Mouse (Mus musculus) kidney, adult 8-10 months (tissue): ENCODE measurements around the gene Dhx9.
"Not testable (repeated sequence)": the region's sequence is repeated elsewhere in the genome, so short reads cannot be mapped to it uniquely, and the experiment has no call there.

Experiments
- DNase-seq, 2 experiments: peaks; one replicate each; pipeline ENCODE4 v3.0.0; 2022

The Dhx9 gene

GRCm38 (mm10) chr1:153487500-153487879, at the start of gene Dhx9:
Dhx9 (minus strand) TSS chr1:153487660.
- peak; percentile 96 to 98 for DNase-seq

GRCm38 (mm10) chr1:153535611-153536010, 48.2 kb upstream of the Dhx9 start:
- DNase-seq, result no peak

GRCm38 (mm10) chr1:153532896-153533295, 45.4 kb upstream of the Dhx9 start:
- not testable (repeated sequence) for DNase-seq

GRCm38 (mm10) chr1:153532234-153532841, 44.9 kb upstream of the Dhx9 start:
- DNase-seq, result no peak

- no peak for DNase-seq
Measured at GRCm38 (mm10) chr1:153531677-153532233, 44.3 kb upstream of the Dhx9 start.

DNA sequence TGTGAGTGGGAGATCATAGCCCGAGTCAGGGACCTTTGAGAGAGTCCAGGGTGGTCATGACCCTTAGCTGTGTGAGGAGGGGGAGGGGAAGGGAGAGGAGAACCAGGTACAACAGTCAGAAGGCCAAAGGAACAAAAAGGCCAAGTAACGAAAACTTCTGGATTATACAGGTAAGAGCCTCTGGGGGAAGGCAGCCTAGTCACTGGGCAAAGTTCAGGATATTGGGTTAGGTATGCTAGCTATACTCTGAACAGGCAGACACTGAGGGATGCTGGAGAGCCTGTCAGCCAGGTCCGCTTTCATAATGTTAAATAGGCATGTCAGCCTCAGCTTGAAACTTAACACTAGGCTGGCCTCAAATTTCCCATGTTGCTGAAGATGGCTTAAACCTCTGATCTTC, 34.7 kb upstream of the Dhx9 start:
- peak in 1 of 2 experiments; percentile 30 for DNase-seq

DNA sequence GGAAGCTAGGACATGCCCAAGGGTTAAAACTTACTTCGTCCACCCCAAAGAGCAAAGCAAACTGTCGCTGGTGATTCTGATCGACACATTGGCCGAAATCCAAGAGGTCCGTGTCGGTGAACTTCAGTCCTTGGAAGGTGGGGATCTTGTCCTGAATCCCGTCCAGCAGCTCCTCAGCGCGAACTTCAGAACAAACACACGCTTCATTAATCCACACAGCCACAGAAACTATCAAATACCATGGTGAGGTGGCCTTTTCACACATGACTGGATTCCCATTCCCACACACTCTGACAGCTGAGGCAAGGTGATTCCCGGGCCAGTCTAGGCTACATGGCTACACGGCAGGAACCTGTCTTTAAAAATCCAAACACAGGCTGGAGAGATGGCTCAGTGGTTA, 27.9 kb upstream of the Dhx9 start:
- peak; percentile 68 to 73 for DNase-seq

GRCm38 (mm10) chr1:153510330-153511009, 23.0 kb upstream of the Dhx9 start:
- no peak for DNase-seq

DNA sequence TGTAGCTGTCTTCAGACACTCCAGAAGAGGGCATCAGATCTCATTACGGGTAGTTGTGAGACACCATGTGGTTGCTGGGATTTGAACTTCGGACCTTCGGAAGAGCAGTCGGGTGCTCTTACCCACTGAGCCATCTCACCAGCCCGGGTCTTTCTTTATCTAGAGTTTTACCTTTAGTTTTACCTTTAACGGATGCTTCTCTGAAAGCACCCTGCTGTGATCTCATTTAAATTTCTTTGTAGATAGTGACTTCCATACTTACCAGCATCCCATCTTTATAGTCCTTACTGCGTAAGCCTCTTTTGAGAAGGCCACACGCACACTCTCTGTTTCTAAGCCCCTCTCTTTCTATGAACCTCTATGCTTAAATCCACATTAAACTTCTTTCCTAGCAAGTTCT, 22.1 kb upstream of the Dhx9 start:
- not testable (repeated sequence) for DNase-seq

DNA sequence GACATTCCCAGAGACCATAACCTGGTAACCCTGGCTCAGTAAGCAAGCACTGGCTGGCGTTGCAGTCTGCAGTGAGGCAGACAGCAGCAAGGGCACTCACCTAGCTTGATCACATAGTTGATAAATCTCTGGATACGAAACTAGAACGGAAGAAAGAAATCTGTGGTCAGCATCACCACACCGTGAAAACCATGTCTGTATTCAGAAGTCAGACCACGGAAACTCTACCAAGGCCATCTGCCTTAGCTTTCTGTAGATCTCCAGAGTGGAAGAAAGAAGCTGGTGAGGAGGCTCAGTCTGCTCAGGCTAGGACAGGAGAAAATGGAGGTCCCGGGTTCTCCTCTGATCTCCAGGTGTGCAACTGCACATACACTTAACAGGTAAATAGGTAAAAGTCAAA, 21.6 kb upstream of the Dhx9 start:
- DNase-seq, result no peak

DNA sequence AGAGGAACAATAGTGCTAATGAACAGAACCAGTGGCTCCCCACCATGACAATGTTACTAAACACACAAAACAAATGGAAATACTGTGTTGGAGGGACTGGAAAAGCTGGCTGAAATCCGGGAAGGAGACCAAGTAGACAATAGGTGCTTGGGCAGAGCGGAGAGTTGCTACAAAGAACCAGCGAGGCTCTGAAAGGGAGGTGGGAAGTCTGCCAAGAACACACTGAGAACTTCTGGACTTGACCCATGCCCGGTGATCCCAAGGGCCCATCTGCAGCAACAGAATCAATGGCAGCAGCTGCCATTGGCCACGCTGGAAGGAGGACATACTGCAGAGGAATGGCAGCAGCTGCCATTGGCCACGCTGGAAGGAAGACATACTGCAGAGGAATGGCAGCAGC, 18.8 kb upstream of the Dhx9 start:
- peak; percentile 84 to 86 for DNase-seq

DNA sequence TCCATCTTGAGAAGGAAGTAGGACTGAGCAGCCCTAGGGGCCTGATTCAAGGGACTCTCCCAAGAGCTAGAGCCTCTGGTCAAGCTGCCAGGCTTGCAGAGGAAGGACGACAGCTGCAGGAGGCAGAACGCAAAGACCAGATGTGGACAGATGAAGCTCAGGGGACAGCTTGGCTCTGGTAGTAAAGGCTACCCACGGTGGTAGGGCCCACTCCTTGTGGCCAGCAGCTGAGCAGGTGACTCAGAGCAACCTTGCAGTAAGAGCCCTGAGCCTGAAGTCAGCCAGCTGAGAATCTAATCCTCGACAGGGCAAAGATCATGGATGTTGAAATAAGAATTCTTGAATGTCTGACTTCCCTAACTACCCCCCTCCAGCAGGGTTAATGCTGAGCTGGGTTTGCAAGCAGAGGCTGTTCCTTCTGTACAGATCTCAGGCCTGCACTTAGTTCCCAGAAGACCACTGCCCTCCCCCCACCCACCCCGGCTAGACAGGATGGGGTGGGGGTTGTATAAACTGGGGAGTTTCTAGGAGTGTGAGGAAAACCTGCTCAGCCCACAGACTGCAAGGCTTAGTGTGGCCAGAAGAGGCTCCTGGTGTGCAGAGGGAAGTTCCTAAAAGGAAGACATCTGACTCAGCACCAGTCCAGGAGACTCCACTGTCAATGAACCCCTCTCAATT, 14.3 kb upstream of the Dhx9 start:
- DNase-seq, result peak; percentile 70 to 84

- peak; percentile 31 to 57 for DNase-seq
Measured at GRCm38 (mm10) chr1:153500030-153500429, 12.6 kb upstream of the Dhx9 start.

DNA sequence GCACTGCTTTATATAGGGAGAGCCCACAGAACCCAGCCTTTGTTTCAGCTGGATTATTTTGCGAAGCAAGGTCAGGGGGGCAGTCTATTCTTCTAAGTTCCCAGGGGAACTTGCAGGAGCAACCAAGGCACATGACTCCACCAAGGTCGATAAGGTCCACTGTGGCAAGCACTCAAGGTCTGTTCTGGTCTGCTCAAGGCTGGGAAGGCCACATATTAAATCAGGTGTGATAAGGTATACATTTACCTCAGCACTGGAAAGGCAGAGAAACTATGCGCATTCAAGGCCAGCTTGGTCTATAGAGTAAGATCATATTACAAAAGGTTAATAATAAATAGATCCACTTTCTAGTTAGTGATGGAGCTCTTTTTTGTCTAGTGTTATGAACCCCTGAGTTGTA, 8.6 kb upstream of the Dhx9 start:
- DNase-seq, result no peak

DNA sequence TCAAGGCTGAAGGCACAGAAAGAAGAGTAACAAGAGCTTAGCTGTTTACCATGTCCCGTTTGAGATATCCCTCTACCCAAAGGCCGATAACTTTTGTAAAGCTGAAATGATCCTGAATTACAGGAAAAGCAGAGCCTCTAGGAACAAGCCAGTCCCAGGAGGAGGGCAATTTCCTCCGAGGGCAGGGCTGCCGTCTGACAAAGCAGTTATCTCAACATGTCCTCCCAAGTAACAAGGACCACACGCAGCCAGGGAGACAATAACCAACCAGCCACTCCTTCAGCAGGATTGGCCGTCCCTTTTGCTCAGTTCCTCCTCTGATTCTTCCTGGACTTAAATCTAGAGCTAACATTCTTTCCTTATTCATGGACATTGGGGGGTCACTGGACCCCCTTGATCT, 6.5 kb upstream of the Dhx9 start:
- DNase-seq, result no peak

- peak; percentile 64 to 67 for DNase-seq
Measured at GRCm38 (mm10) chr1:153493338-153493737, 5.9 kb upstream of the Dhx9 start.

DNA sequence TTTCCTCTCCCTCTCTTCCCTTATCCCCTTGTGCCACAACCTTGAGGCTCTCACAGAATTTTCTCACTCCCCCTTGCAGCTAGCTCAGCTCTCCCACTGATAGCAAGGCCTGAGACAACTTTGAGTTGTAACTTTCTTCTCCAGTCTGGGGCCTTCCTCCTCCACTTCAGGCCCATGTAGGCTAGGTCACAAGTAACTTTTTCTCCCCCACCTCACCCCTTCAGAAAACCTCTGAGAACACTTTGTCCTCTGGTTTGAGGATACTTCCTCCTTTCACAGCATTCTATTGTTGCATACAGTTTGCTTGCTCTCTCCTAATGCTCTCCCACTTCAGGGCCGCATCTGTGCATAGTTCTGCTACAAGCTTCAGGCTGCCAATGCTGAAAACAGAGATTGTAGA, 4.4 kb upstream of the Dhx9 start:
- no peak for DNase-seq

DNA sequence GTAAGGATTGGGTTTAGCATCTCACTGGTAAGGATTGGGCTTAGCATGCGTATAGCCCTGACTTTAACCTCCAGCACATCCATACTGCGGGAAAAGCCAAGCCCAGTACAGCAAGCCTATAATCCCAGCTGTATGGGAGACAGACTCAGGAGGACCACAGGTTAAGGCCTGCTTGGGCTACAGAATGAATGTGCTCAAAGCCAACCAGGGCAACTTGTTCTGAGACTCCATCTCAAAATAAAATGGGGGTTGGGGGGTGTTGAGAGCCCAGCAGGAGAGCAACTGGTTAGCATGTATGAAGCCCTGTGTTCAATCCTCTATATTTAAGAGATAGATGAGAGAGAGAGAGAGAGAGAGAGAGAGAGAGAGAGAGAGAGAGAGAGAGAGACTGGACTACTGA, 3.9 kb upstream of the Dhx9 start:
- no peak for DNase-seq

GRCm38 (mm10) chr1:153489963-153490362, 2.5 kb upstream of the Dhx9 start:
- DNase-seq, result no peak

DNA sequence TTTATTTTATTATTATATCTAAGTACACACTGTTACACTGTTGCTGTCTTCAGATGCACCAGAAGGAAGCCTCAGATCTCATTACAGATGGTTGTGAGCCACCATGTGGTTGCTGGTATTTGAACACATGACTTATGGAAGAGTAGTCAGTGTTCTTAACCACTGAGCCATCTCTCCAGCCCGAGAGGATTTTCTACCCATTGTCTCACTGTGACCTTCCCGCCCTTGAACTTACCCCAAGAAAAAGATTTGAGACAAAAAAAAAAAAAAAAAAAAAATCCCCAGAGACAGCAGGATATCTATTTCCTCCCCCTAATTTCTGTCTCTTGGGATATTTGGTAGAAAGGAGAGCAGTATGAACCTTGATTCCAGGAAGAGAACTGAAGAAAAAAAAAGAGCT, 2.1 kb upstream of the Dhx9 start:
- DNase-seq, result no peak

- DNase-seq, result no peak
Measured at GRCm38 (mm10) chr1:153489132-153489531, 1.7 kb upstream of the Dhx9 start.

DNA sequence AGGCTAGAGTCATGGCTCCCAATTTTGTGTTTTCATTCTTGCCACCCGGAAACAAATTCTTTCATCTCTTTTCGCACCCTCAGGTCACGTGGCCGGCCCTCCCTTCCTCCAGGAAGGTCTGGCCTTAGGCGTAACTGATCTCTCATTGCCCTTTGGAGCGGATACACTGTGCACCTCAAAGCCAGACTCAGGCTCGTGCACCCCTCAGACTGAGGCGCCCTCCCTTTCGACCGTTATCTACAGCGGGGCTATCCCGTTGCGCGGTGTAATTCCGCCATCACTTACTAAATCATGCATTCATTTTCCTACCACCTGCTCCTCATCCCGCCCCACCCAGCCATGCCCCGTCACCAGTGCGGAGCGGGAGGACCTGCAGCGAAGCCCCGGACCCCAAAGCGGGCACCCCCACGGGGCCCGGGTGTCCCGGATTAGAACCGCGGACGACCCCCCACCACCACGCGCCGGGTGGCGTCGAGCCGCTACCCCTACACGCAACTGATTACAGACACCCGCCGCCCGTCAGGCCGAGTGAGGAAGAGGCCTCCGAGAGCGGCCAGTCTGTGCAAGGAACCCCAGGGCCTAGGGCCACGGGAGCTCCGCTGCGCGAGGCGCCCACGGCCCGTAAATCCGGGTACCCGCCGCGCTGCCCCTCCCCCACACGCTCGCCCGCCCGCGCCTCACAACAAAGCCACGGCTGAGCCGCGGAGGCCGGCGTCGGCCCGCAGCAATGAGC, 527 bp downstream of the Dhx9 start:
- DNase-seq, result peak; percentile 67 to 72

GRCm38 (mm10) chr1:153486120-153486519, 1.3 kb downstream of the Dhx9 start:
- not testable (repeated sequence) for DNase-seq
